Mouse (Mus musculus): ENCODE measurements around the gene Ugt8a. TPM values are rescaled to one million over a fixed set of nuclear protein-coding genes. Genes with fewer than 3 reads are reported as not detected.

Gene Ugt8a
- not detected in 3 replicates for total RNA-seq (2017)

DNA sequence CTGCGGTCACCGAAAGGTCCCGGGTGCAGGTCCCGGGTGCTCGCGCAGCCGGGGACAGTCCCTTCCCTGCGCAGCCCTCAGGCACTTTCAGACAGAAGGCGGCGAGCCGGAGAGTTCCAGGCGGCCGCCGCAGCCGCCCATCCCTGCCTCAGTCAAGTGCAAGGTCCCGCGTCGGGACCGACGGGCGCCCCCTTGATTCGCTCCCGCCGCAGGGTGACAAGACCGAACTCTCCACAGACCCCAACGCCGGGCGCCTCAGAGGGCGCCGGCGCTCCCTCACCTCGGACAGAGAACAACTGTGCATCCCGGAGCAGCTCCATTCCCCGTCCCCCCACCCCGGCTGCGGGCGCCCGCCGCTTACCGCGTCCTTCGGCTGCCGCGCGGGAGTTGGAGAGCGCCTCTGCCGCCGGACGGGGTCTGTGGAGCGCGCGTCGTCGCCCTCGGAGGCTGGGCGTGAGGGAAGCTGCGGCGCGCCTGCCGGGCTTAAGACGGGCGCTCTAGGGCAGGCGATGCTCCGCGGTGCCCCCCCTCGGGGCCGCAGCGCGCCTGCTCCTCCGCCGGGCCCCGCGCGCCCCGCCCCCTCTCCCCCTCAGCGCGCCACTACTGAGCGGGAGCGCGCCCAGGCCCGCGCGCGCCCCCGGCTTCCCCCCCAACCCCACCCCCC lies at the start of gene Ugt8a:
TSS of gene Ugt8a (minus strand) at position 528 of the 664 bp plus-strand sequence.
- no peak for ATAC-seq (replicated peaks; ENCODE audit: insufficient number of reproducible peaks, low FRiP score, low TSS enrichment, poor library complexity, severe bottlenecking)

DNA sequence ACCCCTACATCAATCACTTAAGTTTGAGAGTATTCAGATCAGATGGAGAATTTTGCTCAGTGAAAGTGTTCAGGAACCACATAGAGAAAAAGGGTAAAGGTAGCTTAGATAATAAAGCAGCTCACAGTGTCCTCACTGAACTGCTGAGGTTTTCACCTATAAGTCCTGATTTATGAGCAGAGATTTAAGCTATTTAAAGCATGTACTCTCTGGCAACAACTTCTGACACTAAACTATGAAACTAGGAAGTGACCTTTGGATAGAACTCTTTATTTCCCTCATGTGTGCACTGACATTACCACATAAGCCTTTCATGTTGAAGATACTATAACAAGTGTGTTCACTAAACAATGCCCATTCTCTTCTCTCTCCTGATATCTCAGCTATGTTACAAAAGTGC lies 48.2 kb upstream of the Ugt8a start:
- ATAC-seq (replicated peaks; ENCODE audit: insufficient number of reproducible peaks, low FRiP score, low TSS enrichment, poor library complexity, severe bottlenecking), result no peak

GRCm38 (mm10) chr3:125983707-125984420 lies 45.4 kb upstream of the Ugt8a start:
- no peak for ATAC-seq (replicated peaks; ENCODE audit: insufficient number of reproducible peaks, low FRiP score, low TSS enrichment, poor library complexity, severe bottlenecking)

DNA sequence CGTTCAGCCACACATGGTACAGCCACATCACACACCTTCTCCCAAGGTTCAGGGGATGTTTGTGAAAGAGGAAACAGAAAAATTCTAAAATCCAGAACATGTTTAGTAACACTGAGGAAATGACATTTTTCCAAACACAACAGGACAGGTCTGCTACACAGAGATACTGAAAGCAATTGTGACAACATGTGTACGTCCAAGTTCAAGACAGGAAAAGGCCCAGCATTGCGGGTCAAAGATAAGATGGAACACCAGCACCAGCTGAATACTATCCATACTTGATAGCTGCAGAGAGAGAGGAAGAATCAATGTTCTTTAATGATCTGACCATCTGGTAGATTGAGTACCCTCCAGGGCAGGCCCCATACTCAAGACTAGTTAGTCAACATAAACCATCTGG lies 41.1 kb upstream of the Ugt8a start:
- no peak for ATAC-seq (replicated peaks; ENCODE audit: insufficient number of reproducible peaks, low FRiP score, low TSS enrichment, poor library complexity, severe bottlenecking)

DNA sequence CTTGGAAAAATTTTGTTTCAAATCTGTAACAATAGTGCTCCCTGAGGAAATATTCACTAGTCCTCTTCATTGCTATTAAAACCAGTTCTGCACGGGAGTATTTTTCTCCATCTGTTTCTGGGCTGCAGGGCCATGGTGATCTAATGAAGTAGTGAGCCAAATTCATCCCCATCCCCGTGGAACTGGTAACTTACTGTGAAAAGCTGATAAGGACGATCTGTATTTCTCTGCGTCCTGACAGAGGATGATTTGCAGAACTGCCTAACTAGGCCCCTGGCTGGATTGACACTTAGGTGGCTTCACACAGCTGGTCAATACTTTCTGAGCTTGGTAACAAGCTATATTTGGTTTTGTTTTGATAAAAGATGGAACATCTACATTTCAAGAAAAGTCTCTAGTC lies 37.5 kb upstream of the Ugt8a start:
- no peak for ATAC-seq (replicated peaks; ENCODE audit: insufficient number of reproducible peaks, low FRiP score, low TSS enrichment, poor library complexity, severe bottlenecking)

DNA sequence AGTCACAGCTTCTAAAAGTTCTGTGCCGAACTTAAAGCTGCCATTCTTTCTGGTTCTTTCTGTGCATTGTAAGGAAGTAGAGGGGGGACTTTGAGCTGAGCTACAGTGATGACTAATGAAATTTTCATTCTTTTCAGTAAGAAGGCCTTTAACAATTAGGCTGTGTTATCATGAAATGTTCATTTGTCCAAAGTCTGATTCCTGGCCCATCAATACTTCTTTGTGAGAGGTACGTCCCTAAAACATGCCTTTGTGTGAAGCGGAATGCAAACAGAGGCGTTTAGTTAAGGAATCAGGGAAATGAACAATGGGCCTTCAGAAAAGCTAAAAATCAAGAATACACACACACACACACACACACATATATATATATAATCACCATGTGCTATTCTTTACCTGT lies 31.0 kb upstream of the Ugt8a start:
- ATAC-seq (replicated peaks; ENCODE audit: insufficient number of reproducible peaks, low FRiP score, low TSS enrichment, poor library complexity, severe bottlenecking), result no peak

DNA sequence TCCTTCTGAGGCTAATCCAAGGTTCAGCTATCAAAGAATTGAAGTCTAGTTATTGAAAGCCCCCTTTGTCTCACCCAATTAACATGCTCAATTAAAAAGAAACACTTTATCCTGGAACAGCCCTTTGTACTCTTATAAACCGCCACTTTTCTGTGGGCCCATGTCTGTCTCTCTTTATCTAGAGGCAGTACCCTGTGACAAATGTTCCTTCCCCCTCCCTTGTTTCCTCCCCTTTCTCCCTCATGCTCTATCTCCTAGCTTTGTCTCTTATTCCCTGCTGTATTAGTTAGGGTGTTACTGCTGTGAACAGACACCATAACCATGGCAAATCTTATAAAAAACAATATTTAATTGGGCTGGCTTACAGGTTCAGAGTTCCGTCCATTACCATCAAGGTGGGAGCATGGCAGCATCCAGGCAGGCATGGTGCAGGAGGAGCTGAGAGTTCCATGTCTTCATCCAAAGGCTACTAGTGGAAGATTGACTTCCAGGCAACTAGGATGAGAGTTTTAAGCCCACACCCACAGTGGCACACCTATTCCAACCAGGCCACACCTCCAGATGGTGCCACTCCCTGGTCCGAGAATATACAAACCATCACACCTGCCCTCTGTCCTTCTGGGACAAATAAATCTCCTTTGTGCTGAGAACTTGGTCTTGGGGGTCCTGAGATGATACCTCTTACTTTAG lies 17.9 kb upstream of the Ugt8a start:
- no peak for ATAC-seq (replicated peaks; ENCODE audit: insufficient number of reproducible peaks, low FRiP score, low TSS enrichment, poor library complexity, severe bottlenecking)

GRCm38 (mm10) chr3:125954881-125955280 lies 16.5 kb upstream of the Ugt8a start:
- no peak for ATAC-seq (replicated peaks; ENCODE audit: insufficient number of reproducible peaks, low FRiP score, low TSS enrichment, poor library complexity, severe bottlenecking)

DNA sequence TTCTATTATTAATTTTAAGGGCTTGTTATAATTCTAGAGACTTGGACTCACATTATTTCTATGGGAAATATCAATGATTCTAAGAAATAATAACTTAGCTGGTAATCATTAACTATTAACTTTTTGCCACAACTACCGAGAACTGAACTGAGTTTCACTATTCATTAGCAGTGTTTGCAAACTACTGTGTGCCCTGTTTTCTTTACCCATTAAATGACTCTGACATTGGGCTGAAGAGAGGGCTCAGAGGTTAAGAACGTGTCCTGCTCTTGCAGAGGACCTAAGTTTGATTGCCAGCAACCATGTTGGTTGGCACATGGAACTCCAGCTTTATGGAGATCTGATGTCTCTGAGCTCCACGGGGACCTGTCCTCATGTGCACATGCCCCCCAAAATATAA lies 2.4 kb upstream of the Ugt8a start:
- no peak for ATAC-seq (replicated peaks; ENCODE audit: insufficient number of reproducible peaks, low FRiP score, low TSS enrichment, poor library complexity, severe bottlenecking)

- ATAC-seq (replicated peaks; ENCODE audit: insufficient number of reproducible peaks, low FRiP score, low TSS enrichment, poor library complexity, severe bottlenecking), result no peak
These were observed 314 bp upstream of the Ugt8a start for GRCm38 (mm10) chr3:125938756-125939109.

DNA sequence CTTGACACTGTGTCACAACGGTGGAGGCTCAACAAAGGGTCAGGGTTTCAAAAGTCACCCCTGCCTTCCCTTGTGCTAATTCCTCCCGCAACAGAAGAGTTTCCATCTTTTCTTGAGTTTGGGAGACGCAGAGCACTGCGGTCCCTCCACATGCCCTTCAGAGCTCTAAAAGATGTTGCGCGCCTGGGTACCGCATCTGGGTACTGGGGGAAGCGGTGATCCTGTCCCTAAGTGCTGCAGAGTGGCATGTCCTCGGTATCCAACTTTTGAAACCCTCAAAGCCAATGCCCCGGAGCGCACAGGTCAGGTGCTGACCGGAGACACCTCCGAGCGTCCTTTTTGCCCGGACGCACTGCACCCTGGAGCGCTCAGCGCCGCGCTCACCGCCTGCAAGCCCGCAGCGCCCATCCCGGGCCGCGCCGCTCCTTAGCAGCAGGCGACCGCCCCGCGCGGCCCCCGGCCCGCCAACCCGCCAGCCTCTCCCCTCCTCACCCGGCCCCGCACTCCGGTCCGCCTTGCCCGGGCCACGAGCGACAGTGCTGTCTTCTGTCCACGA lies 805 bp downstream of the Ugt8a start:
- ATAC-seq (replicated peaks; ENCODE audit: insufficient number of reproducible peaks, low FRiP score, low TSS enrichment, poor library complexity, severe bottlenecking), result no peak

DNA sequence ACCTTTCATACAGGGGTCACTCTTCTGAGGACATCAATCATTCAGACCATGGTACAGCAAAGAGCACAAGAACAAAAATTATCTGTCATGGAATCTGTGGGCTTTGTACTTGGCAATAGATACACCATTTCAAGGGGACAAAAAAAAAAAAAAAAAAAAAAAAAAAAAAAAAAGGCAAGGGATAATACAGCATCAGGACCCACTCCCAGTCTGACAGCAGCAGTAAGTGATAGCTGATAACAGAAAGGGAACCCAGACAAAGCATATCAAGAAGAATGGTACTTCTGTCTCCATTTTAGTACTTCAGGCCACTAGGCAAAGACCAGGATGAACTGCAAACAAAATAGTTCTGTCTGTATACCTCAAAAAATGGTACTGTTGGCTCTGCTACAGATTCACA lies 2.6 kb downstream of the Ugt8a start:
- no peak for ATAC-seq (replicated peaks; ENCODE audit: insufficient number of reproducible peaks, low FRiP score, low TSS enrichment, poor library complexity, severe bottlenecking)

- no peak for ATAC-seq (replicated peaks; ENCODE audit: insufficient number of reproducible peaks, low FRiP score, low TSS enrichment, poor library complexity, severe bottlenecking)
These were observed 5.7 kb downstream of the Ugt8a start for GRCm38 (mm10) chr3:125932594-125933237.

- ATAC-seq (replicated peaks; ENCODE audit: insufficient number of reproducible peaks, low FRiP score, low TSS enrichment, poor library complexity, severe bottlenecking), result no peak
These were observed 7.4 kb downstream of the Ugt8a start for GRCm38 (mm10) chr3:125931059-125931458.

- ATAC-seq (replicated peaks; ENCODE audit: insufficient number of reproducible peaks, low FRiP score, low TSS enrichment, poor library complexity, severe bottlenecking), result no peak
These were observed 17.5 kb downstream of the Ugt8a start for GRCm38 (mm10) chr3:125920876-125921275.

DNA sequence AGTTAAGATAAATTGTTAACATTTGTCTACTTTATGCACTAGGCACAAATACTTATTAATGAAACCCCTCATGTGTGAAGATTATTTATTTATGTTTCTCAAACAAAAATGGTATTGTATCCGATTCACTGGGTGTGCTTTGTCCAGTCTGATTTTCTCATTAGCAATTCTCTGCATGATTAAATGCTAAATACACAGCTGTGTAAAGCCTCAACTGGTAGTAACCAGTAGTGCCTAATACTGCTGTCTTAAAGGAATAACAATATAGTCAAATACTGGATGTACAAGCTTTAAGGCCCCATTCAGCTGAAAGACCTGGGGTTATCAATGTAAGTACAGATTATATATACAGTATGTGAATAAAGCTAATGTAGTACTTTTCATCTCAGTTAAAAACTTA lies 39.4 kb downstream of the Ugt8a start:
- no peak for ATAC-seq (replicated peaks; ENCODE audit: insufficient number of reproducible peaks, low FRiP score, low TSS enrichment, poor library complexity, severe bottlenecking)

DNA sequence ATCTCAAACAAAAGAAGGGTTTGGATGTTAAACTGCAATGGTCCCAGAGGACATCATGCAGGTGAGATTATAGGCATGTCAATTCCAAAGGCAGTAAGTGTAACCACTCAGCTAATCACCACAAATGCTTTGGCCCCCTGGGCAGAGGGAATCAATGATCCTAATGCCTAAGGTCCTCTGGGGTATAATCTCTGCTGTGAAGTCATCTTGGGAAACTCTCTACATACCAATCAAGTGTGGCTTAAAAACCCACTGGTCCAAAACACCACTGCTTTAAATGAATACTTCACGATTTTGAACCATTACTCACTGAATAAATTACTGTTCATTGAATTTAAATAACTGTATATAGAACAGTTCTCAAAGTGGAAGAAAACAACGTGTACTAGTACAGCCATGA lies 51.3 kb downstream of the Ugt8a start:
- no peak for ATAC-seq (replicated peaks; ENCODE audit: insufficient number of reproducible peaks, low FRiP score, low TSS enrichment, poor library complexity, severe bottlenecking)

DNA sequence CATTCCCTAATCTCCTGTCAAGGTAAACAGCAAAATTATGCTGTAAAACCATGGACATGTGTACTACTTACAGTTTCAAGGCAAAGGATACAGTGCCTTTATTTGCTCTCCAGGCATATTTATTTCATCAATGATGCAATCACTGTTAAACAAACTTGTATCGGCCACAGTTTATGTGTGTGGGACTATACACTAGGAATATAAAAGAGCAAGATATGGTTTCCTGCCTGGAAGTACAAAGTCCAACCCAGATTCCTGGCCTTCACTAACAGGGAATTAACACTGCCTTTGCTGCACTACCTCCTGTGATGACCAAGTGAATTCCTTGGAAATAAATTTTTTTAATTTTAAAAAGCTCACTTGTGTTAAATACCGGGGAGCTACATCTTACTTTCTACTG lies 53.5 kb downstream of the Ugt8a start:
- ATAC-seq (replicated peaks; ENCODE audit: insufficient number of reproducible peaks, low FRiP score, low TSS enrichment, poor library complexity, severe bottlenecking), result no peak

- ATAC-seq (replicated peaks; ENCODE audit: insufficient number of reproducible peaks, low FRiP score, low TSS enrichment, poor library complexity, severe bottlenecking), result no peak
These were observed 54.0 kb downstream of the Ugt8a start for GRCm38 (mm10) chr3:125884423-125884822.

Measured in monocyte, adult 5-6 weeks (primary cell).